Mouse (Mus musculus): ENCODE measurements around the gene Pigk.

GRCm38 (mm10) chr3:152912216-152913101 is 198.6 kb downstream of the Pigk start:
- no peak for TF ChIP-seq CTCF (IDR thresholded peaks at IDR 0.05)
- TF ChIP-seq EP300 (IDR thresholded peaks at IDR 0.05) = no peak
